Mouse (Mus musculus): ENCODE results near the gene Pitpnm2.

GRCm38 (mm10) chr5:124102326-124102725 lies 147.2 kb downstream of the Pitpnm2 start:
- TF ChIP-seq POLR2A (IDR thresholded peaks at IDR 0.05; ENCODE audit: borderline replicate concordance, low read depth, low read length) = no peak
- no peak for TF ChIP-seq CTCF (IDR thresholded peaks at IDR 0.05; ENCODE audit: low read depth, low read length)
